Mouse (Mus musculus): Measurements from ENCODE around the gene V1ra8.
"Not testable (repeated sequence)": the region's sequence is repeated elsewhere in the genome, so short reads cannot be mapped to it uniquely, and the experiment has no call there.

The V1ra8 gene

DNA sequence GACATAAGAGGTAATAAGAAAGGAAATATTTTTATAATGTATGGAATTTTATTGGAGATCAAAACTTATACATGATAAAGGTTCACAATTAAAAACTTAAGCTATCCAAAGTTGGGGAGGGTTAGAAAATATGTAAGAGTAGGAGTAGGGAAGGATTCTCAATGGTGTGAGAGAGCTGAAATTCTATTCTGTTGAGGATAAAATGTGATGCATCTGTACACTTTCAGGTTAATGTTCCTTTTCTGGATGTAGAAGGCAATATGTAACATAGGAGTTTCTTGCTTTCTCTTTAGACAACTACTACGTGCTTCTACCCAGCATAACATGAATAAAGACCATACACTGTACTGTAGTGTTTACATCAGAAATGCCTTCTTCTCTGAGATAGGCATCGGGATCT lies at the start of gene V1ra8:
V1ra8 (plus strand) TSS at position 301 of the 400 bp plus-strand sequence.
- not testable (repeated sequence) for ATAC-seq (ENCODE audit: low TSS enrichment)

DNA sequence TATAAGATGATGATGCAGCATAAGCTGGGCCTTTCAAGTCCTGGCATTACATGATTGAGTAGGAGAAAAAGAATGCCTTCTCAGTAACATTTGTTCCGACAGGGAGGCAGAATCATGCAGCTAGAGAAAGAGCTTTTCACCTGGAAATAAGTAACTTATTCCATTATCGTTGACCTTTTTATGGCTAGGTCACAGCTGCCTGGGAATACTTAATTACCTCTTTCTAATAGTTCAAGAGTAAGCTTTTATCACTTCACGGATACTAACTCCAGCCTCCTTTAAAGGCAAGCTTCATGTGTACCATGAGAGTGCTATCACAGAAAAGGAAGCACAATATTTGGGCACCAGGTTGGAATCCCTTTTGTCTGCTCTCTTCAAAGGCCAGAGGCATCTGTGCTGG lies 42.5 kb upstream of the V1ra8 start:
- ATAC-seq (ENCODE audit: low TSS enrichment), result no peak

DNA sequence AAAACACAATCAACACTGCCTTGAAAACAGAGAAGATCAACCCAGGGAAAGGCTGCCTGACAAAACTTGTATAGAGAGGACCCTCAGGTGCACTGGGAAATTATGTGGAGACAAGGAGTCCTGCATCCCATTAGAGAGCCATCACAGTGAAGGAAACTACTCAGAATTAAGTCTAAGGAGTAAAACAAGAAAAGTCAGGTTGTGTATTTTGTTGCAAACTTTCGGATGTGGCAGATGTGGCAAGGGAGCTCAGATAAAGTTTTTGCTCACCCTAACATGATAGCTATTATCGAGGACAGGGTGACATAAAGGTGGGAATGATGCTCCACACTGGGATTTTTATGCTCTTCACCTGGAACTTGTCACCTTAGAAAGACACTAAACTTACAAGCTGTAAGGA lies 28.1 kb upstream of the V1ra8 start, which contains the start of gene Vmn1r52:
Vmn1r52 (plus strand) TSS at position 301 of the 400 bp plus-strand sequence.
- no peak for ATAC-seq (ENCODE audit: low TSS enrichment)

DNA sequence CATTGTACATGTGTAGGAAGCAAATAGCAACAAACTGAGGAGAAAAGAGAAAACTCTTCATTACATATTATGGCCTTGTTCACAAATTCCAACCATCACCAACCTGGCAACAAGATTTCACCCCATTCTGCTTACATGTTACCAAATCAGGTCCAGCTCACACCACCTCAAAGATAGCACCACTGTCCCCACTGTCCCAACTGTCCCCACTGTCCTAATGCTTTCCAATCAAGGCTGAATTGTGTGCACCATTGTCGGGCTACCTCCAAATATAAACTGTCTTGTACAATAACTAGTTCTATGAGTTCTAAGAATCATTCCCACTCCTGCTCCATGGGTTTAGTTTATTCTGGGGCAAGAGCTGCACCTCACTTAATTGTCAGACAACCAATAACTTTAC lies 21.7 kb downstream of the V1ra8 start, which contains the start of gene Vmn1r53:
Vmn1r53 (minus strand) TSS at position 101 of the 400 bp plus-strand sequence.
- ATAC-seq (ENCODE audit: low TSS enrichment), result no peak

DNA sequence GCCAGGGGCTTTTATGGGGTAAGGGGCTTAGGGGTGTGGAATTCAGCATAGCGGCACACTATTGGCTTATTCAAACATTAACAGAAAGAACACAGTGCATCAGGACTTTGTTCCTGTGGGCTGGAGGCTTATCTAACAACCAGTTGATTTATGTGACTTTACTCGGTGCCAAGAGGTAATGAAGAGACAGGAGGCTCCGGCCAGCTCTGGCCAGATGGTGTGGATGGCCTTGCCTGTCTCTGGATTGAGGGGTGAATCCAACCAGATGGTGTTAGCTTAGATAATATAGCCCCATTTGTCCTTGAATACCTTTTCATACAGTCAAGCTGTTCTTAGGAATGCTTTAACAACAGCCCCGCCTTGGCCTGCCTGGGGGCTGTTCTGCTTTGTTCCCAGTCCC lies 29.5 kb downstream of the V1ra8 start:
- not testable (repeated sequence) for ATAC-seq (ENCODE audit: low TSS enrichment)

DNA sequence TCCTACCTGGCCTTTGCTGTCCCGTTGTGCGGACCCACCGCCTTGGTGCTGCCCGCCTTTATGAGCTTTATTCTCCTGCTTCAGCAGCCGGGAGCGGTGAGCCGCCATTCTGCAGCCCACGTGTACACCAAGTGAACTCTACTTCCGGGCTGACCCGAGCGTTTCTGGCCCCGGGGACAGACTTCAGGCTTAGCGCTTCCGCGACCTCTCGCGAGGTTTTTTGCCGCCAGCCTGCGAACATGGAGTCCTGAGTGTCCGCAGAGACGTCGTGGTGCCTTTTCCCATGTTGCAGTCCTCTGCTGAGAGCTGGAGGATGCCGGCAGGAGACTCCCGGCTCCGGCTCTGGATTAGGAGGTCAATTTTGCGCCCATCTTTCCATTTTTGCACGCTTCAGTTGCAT lies 30.1 kb downstream of the V1ra8 start:
- ATAC-seq (ENCODE audit: low TSS enrichment), result no peak

DNA sequence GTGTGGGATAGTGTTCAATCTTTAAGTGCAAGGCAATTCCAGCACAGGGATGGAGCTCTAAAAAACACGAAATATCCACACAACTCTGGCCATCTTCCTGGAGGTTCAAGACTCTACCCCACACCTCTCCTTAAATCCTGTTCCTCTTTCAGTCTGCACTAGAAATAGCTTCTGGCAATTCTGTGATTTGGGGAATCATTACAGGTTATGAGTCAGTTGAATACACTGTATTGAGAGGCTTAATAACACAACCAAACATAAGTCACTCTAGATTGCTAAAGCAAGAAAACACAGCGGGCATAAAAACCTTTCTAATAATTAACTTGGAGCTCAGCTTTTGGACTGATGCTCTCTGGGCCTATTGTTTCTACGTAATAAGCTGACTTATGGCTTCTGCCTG lies 41.4 kb downstream of the V1ra8 start:
- ATAC-seq (ENCODE audit: low TSS enrichment), result no peak

DNA sequence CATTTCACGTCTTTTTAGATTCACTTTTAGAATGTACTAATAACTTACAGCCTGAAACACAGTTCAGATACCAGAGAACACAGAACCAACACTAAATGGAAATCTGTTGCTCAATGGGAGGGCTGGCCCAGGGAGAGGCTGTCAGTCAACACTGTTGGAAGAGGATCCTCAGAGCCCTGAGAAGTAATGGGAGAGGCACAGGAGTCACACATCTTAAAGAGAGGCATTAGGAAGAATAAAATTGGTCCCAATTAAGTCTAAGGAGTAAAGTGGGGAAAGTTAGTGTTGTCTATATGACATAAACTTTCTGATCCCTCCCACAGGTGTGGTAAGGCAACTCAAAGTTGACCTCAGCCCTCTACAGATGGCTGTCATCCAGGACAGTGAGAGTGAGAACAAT lies 43.4 kb downstream of the V1ra8 start, which contains the start of gene Vmn1r54:
Vmn1r54 (plus strand) TSS at position 301 of the 400 bp plus-strand sequence.
- no peak for ATAC-seq (ENCODE audit: low TSS enrichment)
